Mouse (Mus musculus) mouse embryonic stem cell (cell line): ENCODE results near the gene Sash3.

Source experiments
- in situ Hi-C, 2 experiments: fragments of 300-500 bp; cut with MboI; formaldehyde crosslinking; loops; 1 replicate in 1 of 2; 3 replicates in 1 of 2; pipeline ENCODE4 v1.14.3; 2019 to 2020; ENCODE audit warnings: low sequenced_read_pairs in 2 of 2, low pct_unique_long_range_greater_than_20kb in 1 of 2, mixed read lengths in 1 of 2; ENCODE audit not compliant: unreplicated experiment in 1 of 2

Gene Sash3

GRCm38 (mm10) chrX:48146262-48146661, at the start of gene Sash3:
Gene Sash3 (plus strand): TSS chrX:48146436.
- in situ Hi-C loops, result no loop called here

- in situ Hi-C loops, result no loop called here
Measured at GRCm38 (mm10) chrX:48096580-48096979, 49.7 kb upstream of the Sash3 start.

- in situ Hi-C loops, result no loop called here
Measured at GRCm38 (mm10) chrX:48098470-48099129, 47.6 kb upstream of the Sash3 start.

- in situ Hi-C loops, result loop anchor here in 1 of 2 experiments (10.0 to 25.0 kb wide), 2 partner anchors 105 to 312 kb away; no protein-coding TSS in a partner anchor
Measured at GRCm38 (mm10) chrX:48099871-48100270, 46.4 kb upstream of the Sash3 start.

- in situ Hi-C loops, result loop anchor here in 1 of 2 experiments (10.0 to 25.0 kb wide), 2 partner anchors 108 to 309 kb away; no protein-coding TSS in a partner anchor
Measured at GRCm38 (mm10) chrX:48103256-48103655, 43.0 kb upstream of the Sash3 start.

- in situ Hi-C loops, result loop anchor here in 1 of 2 experiments (10.0 to 25.0 kb wide), 2 partner anchors 110 to 307 kb away; no protein-coding TSS in a partner anchor
Measured at GRCm38 (mm10) chrX:48104736-48105441, 41.3 kb upstream of the Sash3 start.

- in situ Hi-C loops, result loop anchor here in 1 of 2 experiments (10.0 to 25.0 kb wide), 2 partner anchors 111 to 306 kb away; no protein-coding TSS in a partner anchor
Measured at GRCm38 (mm10) chrX:48106226-48106625, 40.0 kb upstream of the Sash3 start.

GRCm38 (mm10) chrX:48108394-48109315, 37.6 kb upstream of the Sash3 start, which contains the start of gene Xpnpep2:
Gene Xpnpep2 (plus strand): TSS chrX:48108725.
- in situ Hi-C loops, result loop anchor here in 1 of 2 experiments (10.0 to 25.0 kb wide), 2 partner anchors 114 to 304 kb away; no protein-coding TSS in a partner anchor

- in situ Hi-C loops, result loop anchor here in 1 of 2 experiments (10.0 to 25.0 kb wide), 2 partner anchors 114 to 303 kb away; no protein-coding TSS in a partner anchor
Measured at GRCm38 (mm10) chrX:48109316-48109655, 37.0 kb upstream of the Sash3 start.

- in situ Hi-C loops, result loop anchor here in 1 of 2 experiments (25.0 kb wide), 1 partner anchor 293 kb away; no protein-coding TSS in a partner anchor
Measured at GRCm38 (mm10) chrX:48119294-48119693, 26.9 kb upstream of the Sash3 start.

GRCm38 (mm10) chrX:48124132-48125071, 21.8 kb upstream of the Sash3 start:
- in situ Hi-C loops, result loop anchor here in 1 of 2 experiments (25.0 kb wide), 1 partner anchor 288 kb away; no protein-coding TSS in a partner anchor

- in situ Hi-C loops, result no loop called here
Measured at GRCm38 (mm10) chrX:48126903-48127476, 19.2 kb upstream of the Sash3 start.

- in situ Hi-C loops, result no loop called here
Measured at GRCm38 (mm10) chrX:48127502-48128218, 18.6 kb upstream of the Sash3 start.

- in situ Hi-C loops, result no loop called here
Measured at GRCm38 (mm10) chrX:48129167-48129566, 17.1 kb upstream of the Sash3 start.

GRCm38 (mm10) chrX:48136935-48137334, 9.3 kb upstream of the Sash3 start:
- in situ Hi-C loops, result no loop called here

GRCm38 (mm10) chrX:48138011-48138410, 8.2 kb upstream of the Sash3 start:
- in situ Hi-C loops, result no loop called here
